Mouse (Mus musculus) heart, postnatal 10 days (tissue): ENCODE results near the gene Cpt2. TPM values are rescaled to one million over a fixed set of nuclear protein-coding genes. Genes with fewer than 3 reads are reported as not detected.

Experiments used
- total RNA-seq, 2 experiments: library from RNA; stranded (reverse); gene quantifications; 2 replicates each; pipeline ENCODE4 v1.2.3; 2021

Cpt2 gene
- total RNA-seq, 2 experiments from 2014 or later, result 206 to 222 TPM

Other genes starting within 250 kb of the Cpt2 start
- gene Dmrtb1, start 239.4 kb downstream of the Cpt2 start, total RNA-seq, result not detected
- gene Lrp8, start 121.3 kb downstream of the Cpt2 start, total RNA-seq, result 1 to 10 TPM in 1 of 2 experiments, under 1 TPM in 1; 0.67 to 1.1 TPM
- 10 to 100 TPM; 64.4 to 65.4 TPM for gene Magoh, start 43.9 kb downstream of the Cpt2 start, total RNA-seq
- 10 to 100 TPM; 67.2 to 70.7 TPM for gene 0610037L13Rik, start 33.8 kb downstream of the Cpt2 start, total RNA-seq
- under 1 TPM in 1 of 2 experiments, not detected in 1; 0.10 TPM for gene Slc1a7, start 44.7 kb upstream of the Cpt2 start, total RNA-seq
- gene Podn, start 172.8 kb upstream of the Cpt2 start, total RNA-seq, result 10 to 100 TPM; 12.1 to 24.1 TPM
- gene Scp2, start 221.4 kb upstream of the Cpt2 start, total RNA-seq, result 100 to 1,000 TPM; 189 to 194 TPM
- gene Echdc2, start 241.8 kb upstream of the Cpt2 start, total RNA-seq, result 10 to 100 TPM; 32.5 to 34.2 TPM